In the genomic region with DNA sequence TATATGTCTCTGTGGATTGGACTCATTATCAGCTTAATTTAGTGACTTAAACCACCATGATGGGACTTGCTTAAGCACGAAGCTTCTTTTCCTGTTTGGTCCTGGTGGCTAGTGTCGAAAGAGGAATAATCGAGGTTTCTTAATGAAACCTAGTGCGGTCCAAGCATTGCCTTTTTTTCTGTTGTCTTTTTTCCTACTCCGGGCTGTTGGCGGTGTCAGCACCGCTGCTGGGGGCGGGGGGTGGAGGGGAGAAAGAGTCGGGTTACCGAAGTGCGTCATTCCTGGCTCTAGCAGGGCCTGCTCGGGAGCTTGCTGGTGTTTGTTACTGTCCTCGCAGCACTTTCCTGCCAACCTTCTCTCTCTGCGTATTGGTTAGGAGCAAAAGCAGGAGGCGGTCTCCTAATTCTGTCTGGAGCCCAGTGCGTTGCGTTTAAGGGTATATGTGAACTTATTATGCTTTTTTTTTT, we compare ENCODE assay signal across 8 mouse cellular contexts. TPM values are rescaled to one million over a fixed set of nuclear protein-coding genes. Genes with fewer than 3 reads are reported as not detected.
A peak's percentile ranks its signal among the peaks of the same experiment; 100 is the strongest.
DNase-seq lines count a peak whose midpoint lies in the region; ATAC-seq and TF ChIP-seq lines count a peak whose summit lies in the region.

No protein-coding gene starts in this region.

- H3K4me3 ChIP-seq in embryonic facial prominence, embryonic 14.5 days (ENCODE audit: low read depth, low read length): peak overlapping the region; percentile 47
- H3K4me3 ChIP-seq in kidney, adult 2 months (ENCODE audit: insufficient read depth, low read depth, low read length): peak overlapping the region; percentile 78
- H3K4me3 ChIP-seq in limb, embryonic 14.5 days (replicated peaks; ENCODE audit: low read length): peak overlapping the region; percentile 61
- H3K4me3 ChIP-seq in midbrain, embryonic 16.5 days (ENCODE audit: low read depth, low read length): peak overlapping the region; percentile 60

- H3K9me3 ChIP-seq in embryonic facial prominence, embryonic 14.5 days (ENCODE audit: control insufficient read depth, low read length): no peaks in the 10 kb centered on the region
- no peaks in the 10 kb centered on the region for H3K9me3 ChIP-seq in limb, embryonic 14.5 days (ENCODE audit: control insufficient read depth, low read length)
- H3K9me3 ChIP-seq in midbrain, embryonic 16.5 days (replicated peaks; ENCODE audit: control insufficient read depth, low read length, poor library complexity, severe bottlenecking): no peaks in the 10 kb centered on the region

- no peak for TF ChIP-seq CTCF in kidney, adult 2 months (conservative IDR thresholded peaks at IDR 0.05; ENCODE audit: insufficient read depth, insufficient read length, low read depth, low read length)

- peak overlapping the region; percentile 99 for H3K27ac ChIP-seq in embryonic facial prominence, embryonic 14.5 days (replicated peaks; ENCODE audit: low read depth, low read length)
- H3K27ac ChIP-seq in kidney, adult 2 months (ENCODE audit: insufficient read depth, low read depth, low read length): peak overlapping the region; percentile 98
- peak overlapping the region; percentile 93 for H3K27ac ChIP-seq in limb, embryonic 14.5 days (replicated peaks; ENCODE audit: low read depth, low read length)
- peak overlapping the region; percentile 98 for H3K27ac ChIP-seq in midbrain, embryonic 16.5 days (ENCODE audit: low read length)

- H3K36me3 ChIP-seq in embryonic facial prominence, embryonic 14.5 days (ENCODE audit: control insufficient read depth, insufficient read depth, low read length): no peaks in the 10 kb centered on the region
- no peaks in the 10 kb centered on the region for H3K36me3 ChIP-seq in kidney, adult 2 months (ENCODE audit: control insufficient read depth, insufficient read depth, low read length)
- no peaks in the 10 kb centered on the region for H3K36me3 ChIP-seq in limb, embryonic 14.5 days (ENCODE audit: control insufficient read depth, insufficient read depth, low read length)
- no peaks in the 10 kb centered on the region for H3K36me3 ChIP-seq in midbrain, embryonic 16.5 days (ENCODE audit: control insufficient read depth, insufficient read depth, low read length)

- H3K4me2 ChIP-seq in embryonic facial prominence, embryonic 14.5 days (ENCODE audit: low read depth, low read length): peak overlapping the region; percentile 59
- H3K4me2 ChIP-seq in limb, embryonic 14.5 days (replicated peaks; ENCODE audit: low read depth, low read length, severe bottlenecking): peak overlapping the region; percentile 49
- H3K4me2 ChIP-seq in midbrain, embryonic 16.5 days (ENCODE audit: low read length): peak overlapping the region; percentile 55

- peak; percentile 13 for TF ChIP-seq POLR2A in kidney, adult 2 months (IDR thresholded peaks at IDR 0.05; ENCODE audit: low read depth, low read length)
- no peak for TF ChIP-seq POLR2A in limb, embryonic 14.5 days (IDR thresholded peaks at IDR 0.05; ENCODE audit: borderline replicate concordance, extremely low read depth, insufficient read depth, insufficient read length)

- 18% methylated on average over 17 of the region's 17 CpGs for WGBS in embryonic facial prominence, embryonic 14.5 days
- WGBS in kidney, adult 2 months: 2% methylated on average over 17 of the region's 17 CpGs
- WGBS in limb, embryonic 14.5 days: 19% methylated on average over 17 of the region's 17 CpGs
- 16% methylated on average over 17 of the region's 17 CpGs for WGBS in midbrain, embryonic 16.5 days

- H3K9ac ChIP-seq in embryonic facial prominence, embryonic 14.5 days (ENCODE audit: low read depth, low read length): peak overlapping the region; percentile 71
- peak overlapping the region; percentile 68 for H3K9ac ChIP-seq in limb, embryonic 14.5 days (ENCODE audit: low read depth, low read length, severe bottlenecking)
- peak overlapping the region; percentile 52 for H3K9ac ChIP-seq in midbrain, embryonic 16.5 days (ENCODE audit: low read depth, low read length)

- no peaks in the 10 kb centered on the region for H3K4me1 ChIP-seq in embryonic facial prominence, embryonic 14.5 days (ENCODE audit: control insufficient read depth, insufficient read depth, low read length)
- H3K4me1 ChIP-seq in kidney, adult 2 months (ENCODE audit: control insufficient read depth, insufficient read depth, low read length): no peaks in the 10 kb centered on the region; the same call in 1 of the 2 replicates
- no peaks in the 10 kb centered on the region; the same call in 1 of the 2 replicates for H3K4me1 ChIP-seq in limb, embryonic 14.5 days (ENCODE audit: control insufficient read depth, insufficient read depth, low read length)
- H3K4me1 ChIP-seq in midbrain, embryonic 16.5 days (ENCODE audit: control insufficient read depth, insufficient read depth, low read length): no peaks in the 10 kb centered on the region; the same call in 1 of the 2 replicates

- ATAC-seq in embryonic facial prominence, embryonic 14.5 days (ENCODE audit: low read depth): peak; percentile 87
- peak; percentile 80 for ATAC-seq in limb, embryonic 14.5 days (ENCODE audit: low FRiP score, low read depth)
- peak; percentile 55 for ATAC-seq in midbrain, embryonic 16.5 days

- H3K27me3 ChIP-seq in embryonic facial prominence, embryonic 14.5 days (replicated peaks; ENCODE audit: control insufficient read depth, insufficient read depth, low read length): no peaks in the 10 kb centered on the region
- H3K27me3 ChIP-seq in kidney, adult 2 months (replicated peaks; ENCODE audit: control insufficient read depth, insufficient read depth, low read length): no peaks in the 10 kb centered on the region
- H3K27me3 ChIP-seq in limb, embryonic 14.5 days (ENCODE audit: control insufficient read depth, insufficient read depth, low read length): no peaks in the 10 kb centered on the region
- no peaks in the 10 kb centered on the region for H3K27me3 ChIP-seq in midbrain, embryonic 16.5 days (ENCODE audit: control insufficient read depth, insufficient read depth, low read depth, low read length)

- DNase-seq in 3134 (ENCODE audit: extremely low read depth, insufficient read length, low spot score): peak; percentile 84
- peak; percentile 81 for DNase-seq in adrenal gland, postnatal 25 days
- DNase-seq in embryonic facial prominence, embryonic 14.5 days (ENCODE audit: low spot score): peak; percentile 95
- DNase-seq in heart, adult 18-20 months: peak; percentile 85 to 93
- peak; percentile 93 for DNase-seq in kidney, adult 2 months
- peak; percentile 91 for DNase-seq in limb, embryonic 14.5 days (ENCODE audit: low spot score)
- peak; percentile 23 to 45 for DNase-seq in spleen, postnatal 14 days (ENCODE audit: low spot score in 2 of 2)

RNA-seq across cellular contexts. Expression of a gene that starts 2.8 kb away (rescaled TPM):
- 71.0 and 86.6 TPM in 2 replicates for total RNA-seq in adrenal gland, postnatal 25 days (2021)
- 54.2 and 56.2 TPM in 2 replicates for polyA plus RNA-seq in embryonic facial prominence, embryonic 14.5 days (2014; fragmentation: Nextera tagmentation; extraction: Ambion mirVana)
- 10 to 100 TPM; 37.9 to 41.0 TPM for total RNA-seq in heart, adult 18-20 months (2021)
- 6.8 and 8.8 TPM in 2 replicates for polyA plus RNA-seq in kidney, adult 2 months (2012; rRNA removed)
- 32.3 and 39.8 TPM in 2 replicates for polyA plus RNA-seq in limb, embryonic 14.5 days (2012; rRNA removed)
- polyA plus RNA-seq in limb, embryonic 14.5 days (2014; fragmentation: Nextera tagmentation; extraction: Ambion mirVana): 51.7 and 56.1 TPM in 2 replicates
- 20.7 and 21.5 TPM in 2 replicates for polyA plus RNA-seq in midbrain, embryonic 16.5 days (2015; fragmentation: Nextera tagmentation; extraction: Ambion mirVana)

Comparison
In these comparisons a context has a peak if more than half of its experiments do, and no peak if none do; other contexts are left out.
1. Peak in every context shown above with its lines: DNase-seq, ATAC-seq, H3K4me3 ChIP-seq and H3K27ac ChIP-seq.
2. DNase-seq: peak in every context shown above with its lines; median percentile 95 in embryonic facial prominence, embryonic 14.5 days; 93 in kidney, adult 2 months; 91 in limb, embryonic 14.5 days; 89 in heart, adult 18-20 months; 84 in 3134; 81 in adrenal gland, postnatal 25 days; 34 in spleen, postnatal 14 days.